Mouse (Mus musculus) bone marrow, adult 2 months (tissue): ENCODE measurements at regions not wholly inside any gene's neighbourhood (a gene's known extent, or its start where the extent isn't known, plus 50 kb on each side); places are given as distances from the start of the nearest gene placed in this dataset.

Source experiments
- H3K27ac ChIP-seq: fragments of 200-500 bp; 2 replicates; pipeline ENCODE4 v1.5.1; 2012; ENCODE audit warnings: low read depth, mild to moderate bottlenecking, control low read depth, inconsistent platforms, low read length; ENCODE audit not compliant: control insufficient read depth, poor library complexity, insufficient read depth
- H3K4me1 ChIP-seq: fragments of 200-500 bp; 2 replicates; pipeline ENCODE4 v1.6.1; 2011; ENCODE audit warnings: low read length; ENCODE audit not compliant: control insufficient read depth, insufficient read depth
- H3K4me3 ChIP-seq: fragments of 200-500 bp; replicated peaks from 2 replicates; pipeline ENCODE3; 2011; ENCODE audit warnings: mild to moderate bottlenecking, low read depth, low read length, control low read depth; ENCODE audit not compliant: control insufficient read depth
- CTCF ChIP-seq: fragments of 200-500 bp; IDR thresholded peaks from 2 replicates; pipeline ENCODE4 v1.5.1; 2011; ENCODE audit warnings: low read length, control low read depth; ENCODE audit not compliant: control insufficient read depth, insufficient read depth
- POLR2A ChIP-seq: fragments of 200-500 bp; IDR thresholded peaks from 2 replicates; pipeline ENCODE4 v1.6.1; 2011; ENCODE audit warnings: low read depth, mild to moderate bottlenecking, control low read depth, low read length, borderline replicate concordance; ENCODE audit not compliant: control insufficient read depth
- WGBS: fragments of 180-500 bp; shearing (Covaris S2); methylation state at CpG from one replicate; pipeline ENCODE4 v1.1.7; 2018; 5-methylcytosine and 5-hydroxymethylcytosine counted together

DNA sequence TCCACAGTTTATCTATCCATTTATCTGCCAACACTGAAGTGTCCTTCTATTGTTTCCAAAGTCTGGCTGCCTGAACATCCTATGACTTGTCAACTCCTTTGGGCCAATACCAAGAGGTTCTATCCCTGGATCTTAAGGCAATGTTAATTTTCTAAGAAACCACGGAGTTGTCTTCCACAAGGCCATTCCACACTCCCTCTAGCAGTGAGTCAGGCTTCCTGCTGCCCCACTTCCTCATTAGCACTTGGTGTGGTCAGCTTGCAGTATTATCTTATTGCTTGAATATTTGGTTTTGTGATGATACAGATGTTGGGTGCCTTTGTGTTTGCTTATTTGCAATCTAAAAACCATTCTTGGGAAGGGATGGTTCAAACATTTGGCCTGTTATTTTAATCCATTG, 87.5 kb upstream of the Ppp2r2d start:
- 7% methylated on average over 1 of the region's 1 CpGs for WGBS
- Histone ChIP-seq H3K27ac (no peak overlapping the region), H3K4me3 (no peak overlapping the region), H3K4me1 (no peaks in the 10 kb centered on the region)
- TF ChIP-seq POLR2A (no peak), CTCF (no peak)

DNA sequence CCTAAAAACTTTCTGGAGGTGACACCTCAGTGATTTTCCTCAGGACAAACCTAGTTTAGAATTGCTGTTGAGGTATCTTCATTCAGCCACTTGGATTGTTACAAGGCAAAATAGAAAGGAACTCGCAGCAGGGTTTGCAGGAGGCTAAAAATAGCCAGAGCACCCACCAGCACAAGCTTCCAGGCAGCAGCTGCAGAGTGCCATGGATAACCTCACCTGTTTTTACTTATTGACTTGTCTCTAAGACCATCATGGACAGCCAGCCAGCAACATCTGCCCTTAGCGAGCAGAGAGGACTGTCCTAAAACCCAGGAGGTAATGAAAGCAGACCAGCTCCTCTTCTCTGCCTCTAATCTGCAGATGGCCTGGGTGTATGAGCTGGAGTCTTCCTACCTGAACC, 97.4 kb upstream of the Ppp2r2d start:
- no peaks in the 10 kb centered on the region for H3K4me1 ChIP-seq
- no peak overlapping the region for H3K4me3 ChIP-seq
- 53% methylated on average over 2 of the region's 2 CpGs for WGBS

DNA sequence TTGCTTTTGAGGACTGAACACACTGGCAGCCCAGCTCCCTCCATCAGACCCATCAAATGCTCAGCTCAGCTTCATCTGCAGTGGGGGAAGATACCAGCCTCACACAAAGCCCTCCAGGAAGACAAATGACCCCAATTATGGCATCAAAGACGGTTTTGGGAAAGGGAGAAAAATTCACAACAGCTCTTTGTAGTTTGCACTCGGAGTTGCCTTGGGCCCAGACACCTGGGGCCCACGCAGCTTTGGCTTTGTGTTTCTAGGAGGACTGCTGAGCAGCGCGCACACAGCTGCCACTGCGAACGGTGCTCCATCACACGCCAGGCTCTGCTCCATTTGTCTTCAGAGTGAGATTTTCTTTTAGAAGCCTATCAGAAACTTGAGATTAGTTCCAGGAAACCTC, 99.3 kb upstream of the Ppp2r2d start:
- H3K4me1 ChIP-seq: no peaks in the 10 kb centered on the region
- H3K4me3 ChIP-seq: no peak overlapping the region
- WGBS: 65% methylated on average over 8 of the region's 8 CpGs
- no peak overlapping the region for H3K27ac ChIP-seq
- TF ChIP-seq CTCF: no peak
- TF ChIP-seq POLR2A: no peak

More for the DNA sequence above, 97.4 kb upstream of the Ppp2r2d start:
- TF ChIP-seq POLR2A: no peak
- TF ChIP-seq CTCF: no peak
- H3K27ac ChIP-seq: no peak overlapping the region

- no peak overlapping the region for H3K27ac ChIP-seq
- H3K4me1 ChIP-seq: no peaks in the 10 kb centered on the region
- H3K4me3 ChIP-seq: no peak overlapping the region
- 74% methylated on average over 4 of the region's 4 CpGs for WGBS
- TF ChIP-seq POLR2A: no peak
- no peak for TF ChIP-seq CTCF
Measured at GRCm38 (mm10) chr7:138742516-138742845, 103.4 kb upstream of the Ppp2r2d start.

- Histone ChIP-seq H3K4me3 (no peak overlapping the region), H3K4me1 (no peaks in the 10 kb centered on the region), H3K27ac (no peak overlapping the region)
- 68% methylated on average over 7 of the region's 7 CpGs for WGBS
- no peak for TF ChIP-seq CTCF
- TF ChIP-seq POLR2A: no peak
Measured at GRCm38 (mm10) chr7:138741816-138742515, 103.9 kb upstream of the Ppp2r2d start.

GRCm38 (mm10) chr7:138734254-138734653, 111.6 kb upstream of the Ppp2r2d start:
- 18% methylated on average over 4 of the region's 4 CpGs for WGBS
- Histone ChIP-seq H3K4me3 (no peak overlapping the region), H3K4me1 (no peaks in the 10 kb centered on the region), H3K27ac (no peak overlapping the region)
- TF ChIP-seq POLR2A (no peak), CTCF (peak; percentile 21; the same call in 1 of the 2 replicates)

DNA sequence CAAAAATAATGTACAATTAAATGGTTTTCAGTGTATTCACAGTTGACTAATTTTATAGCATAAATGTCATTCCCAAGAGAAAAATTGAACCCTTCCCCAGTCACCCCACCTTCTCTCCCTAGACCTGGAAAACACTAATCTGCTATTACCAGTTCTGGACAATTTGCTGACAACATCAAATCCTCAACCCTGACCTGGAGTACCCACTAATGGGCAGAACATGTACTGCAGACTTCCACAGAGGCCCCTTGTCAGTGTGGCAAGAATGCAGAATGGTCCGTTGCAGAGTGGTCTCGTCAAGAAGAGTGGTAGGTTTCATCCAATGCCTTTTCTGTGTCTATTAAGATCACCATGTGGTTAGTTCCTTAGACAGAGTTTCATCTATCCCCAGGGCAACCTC, 121.0 kb upstream of the Ppp2r2d start:
- H3K27ac ChIP-seq: no peak overlapping the region
- no peak for TF ChIP-seq POLR2A
- no peak for TF ChIP-seq CTCF
- H3K4me1 ChIP-seq: no peaks in the 10 kb centered on the region
- H3K4me3 ChIP-seq: no peak overlapping the region
- WGBS: 72% methylated on average over 2 of the region's 2 CpGs

- Histone ChIP-seq H3K4me1 (no peaks in the 10 kb centered on the region), H3K27ac (no peak overlapping the region), H3K4me3 (no peak overlapping the region)
- 74% methylated on average over 5 of the region's 5 CpGs for WGBS
- TF ChIP-seq CTCF (no peak), POLR2A (no peak)
Measured at GRCm38 (mm10) chr7:138719608-138720007, 126.3 kb upstream of the Ppp2r2d start.

DNA sequence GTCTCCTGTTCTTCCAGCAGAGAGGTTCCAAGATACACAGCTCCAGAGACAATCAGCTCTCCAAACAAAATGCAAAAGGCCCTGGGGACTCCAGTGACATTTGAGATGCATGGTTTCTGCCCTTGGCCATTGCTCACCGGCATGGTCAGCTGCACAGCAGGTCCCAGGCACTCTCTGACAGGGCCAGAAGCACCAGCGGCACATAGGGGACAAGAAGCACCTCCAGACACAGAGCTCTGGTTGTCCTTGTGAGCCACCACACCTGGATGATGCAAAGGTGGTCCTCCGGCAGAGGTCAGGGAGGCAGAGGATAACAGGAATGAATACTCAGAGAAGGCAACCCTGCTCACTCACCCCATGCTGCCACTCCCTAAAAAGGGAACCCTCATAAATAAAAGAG, 126.8 kb upstream of the Ppp2r2d start:
- 62% methylated on average over 3 of the region's 3 CpGs for WGBS

More for the DNA sequence above, 126.8 kb upstream of the Ppp2r2d start:
- Histone ChIP-seq H3K27ac (no peak overlapping the region), H3K4me1 (no peaks in the 10 kb centered on the region), H3K4me3 (no peak overlapping the region)
- TF ChIP-seq POLR2A: no peak
- no peak for TF ChIP-seq CTCF
